Mouse (Mus musculus) hindbrain, embryonic 14.5 days (tissue): ENCODE measurements around the gene Noxo1. TPM values are rescaled to one million over a fixed set of nuclear protein-coding genes. Genes with fewer than 3 reads are reported as not detected.
A peak's percentile ranks its signal among the peaks of the same experiment; 100 is the strongest.

ENCODE experiments used
- ATAC-seq: fragments of 200-750 bp; cut with Nextera tagmentation; 2 replicates; pipeline ENCODE4 v1.8.0; 2017; ENCODE audit warnings: moderate number of reproducible peaks, mild to moderate bottlenecking, moderate TSS enrichment, moderate library complexity; ENCODE audit not compliant: low FRiP score
- DNase-seq: peaks from one replicate; pipeline ENCODE4 v3.0.0-alpha.2; 2015; ENCODE audit warnings: low spot score
- H3K27ac ChIP-seq: fragments of 300-500 bp; sonication (generic); 2 replicates; pipeline ENCODE4 v1.5.1; 2014; ENCODE audit warnings: mild to moderate bottlenecking, moderate library complexity
- H3K27me3 ChIP-seq: fragments of 300-500 bp; sonication (generic); 2 replicates; pipeline ENCODE4 v1.6.1; 2014; ENCODE audit warnings: mild to moderate bottlenecking, low read length, mixed read lengths; ENCODE audit not compliant: control insufficient read depth, insufficient read depth
- H3K36me3 ChIP-seq: fragments of 300-500 bp; sonication (generic); replicated peaks from 2 replicates; pipeline ENCODE4 v1.6.1; 2014; ENCODE audit not compliant: control insufficient read depth, insufficient read depth
- H3K4me1 ChIP-seq: fragments of 300-500 bp; sonication (generic); replicated peaks from 2 replicates; pipeline ENCODE4 v1.6.1; 2014; ENCODE audit warnings: antibody characterized with exemption, low read length, mixed read lengths; ENCODE audit not compliant: control insufficient read depth, insufficient read depth
- H3K4me2 ChIP-seq: fragments of 300-500 bp; sonication (generic); replicated peaks from 2 replicates; pipeline ENCODE4 v1.6.1; 2014; ENCODE audit warnings: mild to moderate bottlenecking, moderate library complexity
- H3K4me3 ChIP-seq: fragments of 300-500 bp; sonication (generic); replicated peaks from 2 replicates; pipeline ENCODE4 v1.5.1; 2014; ENCODE audit warnings: mild to moderate bottlenecking, low read length
- H3K9ac ChIP-seq: fragments of 300-500 bp; sonication (generic); 2 replicates; pipeline ENCODE4 v1.6.1; 2014
- H3K9me3 ChIP-seq: fragments of 300-500 bp; sonication (generic); 2 replicates; pipeline ENCODE4 v1.6.1; 2016; ENCODE audit warnings: low read length; ENCODE audit not compliant: control insufficient read depth
- WGBS: fragments of 180-500 bp; shearing (Covaris S2); extraction: QIAGEN DNeasy Blood & Tissue Kit; methylation state at CpG from one replicate; pipeline ENCODE4 v1.1.7; 2014; 5-methylcytosine and 5-hydroxymethylcytosine counted together
- polyA plus RNA-seq: library from polyadenylated mRNA; unstranded; fragments of >200 nt; fragmentation: Nextera tagmentation; extraction: Ambion mirVana; gene quantifications from 2 replicates; pipeline ENCODE4 v1.2.1, GENCODE M21; 2014

The Noxo1 gene
- polyA plus RNA-seq, 1 experiment from 2014 or later: 2.4 TPM

GRCm38 (mm10) chr17:24742307-24742706 lies 46.3 kb downstream of the Noxo1 start:
- H3K9me3 ChIP-seq: no peaks in the 10 kb centered on the region
- H3K36me3 ChIP-seq: 0 out of 2 replicates have a peak, but pooled peaks cover 9% of the 10 kb centered on the region
- H3K9ac ChIP-seq: no peak overlapping the region
- H3K27ac ChIP-seq: no peak overlapping the region
- H3K4me3 ChIP-seq: no peak overlapping the region
- DNase-seq (no peak), ATAC-seq (no peak)
- H3K4me2 ChIP-seq: no peak overlapping the region
- no peaks in the 10 kb centered on the region for H3K27me3 ChIP-seq
- WGBS: 82% methylated on average over 8 of the region's 8 CpGs
- H3K4me1 ChIP-seq: 0 out of 2 replicates have a peak, but pooled peaks cover under 1% of the 10 kb centered on the region

DNA sequence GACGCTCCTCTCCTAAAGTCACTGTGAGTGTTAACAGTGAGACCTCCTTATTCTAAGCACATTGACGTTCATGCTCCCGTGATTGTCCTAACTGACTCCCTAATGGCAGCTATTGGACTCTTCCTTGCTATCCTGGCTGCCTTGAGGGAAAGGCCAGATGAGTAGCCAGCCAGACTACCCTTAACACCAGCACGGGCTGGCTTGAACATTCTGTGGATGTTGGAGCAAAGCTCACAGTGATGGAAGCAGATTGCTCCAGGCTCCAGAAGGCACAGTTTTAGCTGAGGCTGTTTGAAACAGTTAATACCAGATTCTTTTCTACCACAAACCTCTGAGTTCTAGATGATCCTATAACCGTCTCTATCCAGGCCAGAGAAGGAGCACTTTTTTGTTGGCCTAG lies 47.9 kb downstream of the Noxo1 start:
- DNase-seq (no peak), ATAC-seq (no peak)
- Histone ChIP-seq H3K9me3 (no peaks in the 10 kb centered on the region), H3K9ac (no peak overlapping the region), H3K36me3 (0 out of 2 replicates have a peak, but pooled peaks cover 9% of the 10 kb centered on the region), H3K27ac (no peak overlapping the region), H3K4me3 (no peak overlapping the region), H3K27me3 (no peaks in the 10 kb centered on the region), H3K4me1 (no peaks in the 10 kb centered on the region), H3K4me2 (no peak overlapping the region)
- WGBS: 83% methylated on average over 5 of the region's 5 CpGs

DNA sequence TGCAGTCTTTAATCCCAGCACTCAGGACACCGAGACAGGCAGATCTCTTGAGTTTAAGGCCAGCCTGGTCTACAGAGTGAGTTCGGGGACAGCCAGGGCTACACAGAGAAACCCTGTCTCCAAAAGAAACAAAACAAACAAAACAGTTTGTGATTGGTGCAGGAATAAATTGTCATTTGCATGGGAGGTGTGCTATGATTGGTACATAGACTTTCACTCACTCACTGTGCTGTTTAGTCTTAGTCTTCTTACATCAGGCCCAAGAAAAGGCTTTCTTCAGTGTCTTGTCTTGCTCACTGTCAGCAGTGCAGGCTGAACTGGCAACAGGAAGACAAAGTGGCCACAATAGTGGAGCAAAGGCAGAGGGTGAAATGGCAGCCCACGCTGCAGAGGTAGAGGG lies 48.3 kb downstream of the Noxo1 start:
- H3K27ac ChIP-seq: no peak overlapping the region
- no peak overlapping the region for H3K4me2 ChIP-seq
- H3K27me3 ChIP-seq: no peaks in the 10 kb centered on the region
- H3K4me3 ChIP-seq: no peak overlapping the region
- no peaks in the 10 kb centered on the region for H3K4me1 ChIP-seq
- ATAC-seq: no peak
- H3K36me3 ChIP-seq: 0 out of 2 replicates have a peak, but pooled peaks cover 9% of the 10 kb centered on the region
- no peak overlapping the region for H3K9ac ChIP-seq
- no peak for DNase-seq
- WGBS: 69% methylated on average over 3 of the region's 3 CpGs
- H3K9me3 ChIP-seq: no peaks in the 10 kb centered on the region

DNA sequence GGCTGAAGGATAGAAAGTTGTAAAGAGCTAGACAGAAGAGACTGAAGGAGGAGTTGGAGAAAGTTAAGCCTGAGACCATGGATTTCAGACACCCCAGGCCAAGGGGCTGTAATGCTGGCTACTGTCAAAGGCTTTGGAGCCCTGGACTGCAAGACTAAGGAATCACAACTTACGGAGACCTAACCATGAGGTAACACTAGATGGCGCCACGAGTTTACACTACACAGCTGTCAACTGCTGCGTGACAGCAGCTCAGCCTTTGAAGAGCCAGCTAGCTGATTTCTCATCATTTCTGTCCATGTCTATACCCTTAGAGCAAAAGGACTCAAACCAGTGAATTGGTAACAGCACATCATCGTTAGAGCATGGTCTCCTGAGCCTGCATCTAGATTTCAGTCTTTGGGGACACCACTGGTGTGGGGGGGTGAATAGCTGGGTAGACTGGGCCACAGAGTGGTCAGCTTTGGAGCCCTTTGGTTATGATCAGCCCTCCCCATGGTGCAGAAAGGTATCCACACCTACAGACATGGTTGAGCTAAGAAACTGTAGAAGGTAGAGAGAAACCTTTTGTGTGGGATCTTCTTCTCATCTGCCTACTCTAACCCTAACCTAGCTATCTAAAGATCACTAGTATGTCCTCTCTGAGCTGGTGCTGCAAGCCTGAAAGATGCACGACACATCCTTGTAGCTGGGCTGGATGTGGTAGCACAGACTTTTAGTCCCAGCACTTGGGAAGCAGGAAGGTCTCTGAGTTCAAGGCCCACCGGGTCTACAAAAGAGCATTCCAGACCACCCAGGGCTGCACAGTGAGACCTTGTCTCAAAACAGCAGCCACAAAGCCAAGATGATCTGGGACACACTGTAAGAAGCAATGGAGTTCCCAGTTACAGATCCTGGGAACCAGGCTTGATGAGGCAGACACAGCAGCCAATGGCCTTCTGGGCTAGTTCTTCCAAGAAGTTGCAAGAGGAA lies 49.8 kb downstream of the Noxo1 start:
- Histone ChIP-seq H3K27me3 (peaks cover 11% of the 10 kb centered on the region), H3K36me3 (no peaks in the 10 kb centered on the region), H3K4me2 (no peak overlapping the region), H3K9ac (no peak overlapping the region), H3K4me3 (no peak overlapping the region), H3K9me3 (no peaks in the 10 kb centered on the region), H3K4me1 (no peaks in the 10 kb centered on the region), H3K27ac (no peak overlapping the region)
- ATAC-seq (peak; percentile 71; the same call in 1 of the 2 replicates), DNase-seq (peak; percentile 95)
- 20% methylated on average over 7 of the region's 7 CpGs for WGBS

DNA sequence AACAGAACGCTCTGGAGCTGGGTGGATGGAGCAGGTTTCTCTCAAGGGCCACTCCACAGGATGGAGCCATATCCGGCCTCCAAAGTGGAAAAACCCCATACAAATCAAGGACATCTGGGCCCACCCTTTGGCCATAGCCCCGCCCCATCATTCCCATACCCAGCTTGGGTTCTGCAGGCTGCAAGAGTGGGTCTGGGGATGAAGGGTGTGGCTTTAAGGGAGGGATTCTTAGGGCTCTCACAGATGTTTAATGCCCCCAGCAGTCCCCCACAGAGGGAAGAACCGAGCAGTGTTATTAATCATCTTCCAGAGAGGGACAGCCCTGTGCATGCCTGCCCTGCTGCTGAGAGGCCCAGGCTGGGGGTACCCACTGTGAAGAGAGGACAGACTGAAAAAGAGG lies 51.0 kb downstream of the Noxo1 start:
- 47% methylated on average over 4 of the region's 4 CpGs for WGBS
- H3K27ac ChIP-seq: no peak overlapping the region
- no peaks in the 10 kb centered on the region for H3K9me3 ChIP-seq
- no peaks in the 10 kb centered on the region for H3K36me3 ChIP-seq
- ATAC-seq (no peak), DNase-seq (no peak)
- H3K27me3 ChIP-seq: peaks cover 22% of the 10 kb centered on the region
- no peak overlapping the region for H3K9ac ChIP-seq
- no peaks in the 10 kb centered on the region for H3K4me1 ChIP-seq
- H3K4me3 ChIP-seq: no peak overlapping the region
- H3K4me2 ChIP-seq: no peak overlapping the region

Other genes with a start within 250 kb of the Noxo1 start
- gene E4f1, start 225.9 kb upstream of the Noxo1 start, polyA plus RNA-seq: 20.6 and 25.8 TPM in 2 replicates
- 71.2 and 73.5 TPM in 2 replicates for gene Pgp, start 225.8 kb upstream of the Noxo1 start, polyA plus RNA-seq
- 0.75 TPM in 1 of 2 replicates, not detected in the other for gene Bricd5, start 222.3 kb upstream of the Noxo1 start, polyA plus RNA-seq
- 30.2 and 31.1 TPM in 2 replicates for gene Mlst8, start 217.2 kb upstream of the Noxo1 start, polyA plus RNA-seq
- gene Caskin1, start 207.6 kb upstream of the Noxo1 start, polyA plus RNA-seq: 45.7 and 46.8 TPM in 2 replicates
- gene Traf7, start 168.3 kb upstream of the Noxo1 start, polyA plus RNA-seq: 75.0 and 82.8 TPM in 2 replicates
- gene Rab26, start 162.0 kb upstream of the Noxo1 start, polyA plus RNA-seq: 4.2 and 5.6 TPM in 2 replicates
- gene Pkd1, start 146.4 kb upstream of the Noxo1 start, polyA plus RNA-seq: 28.4 and 30.4 TPM in 2 replicates
- gene Tsc2, start 63.6 kb upstream of the Noxo1 start, polyA plus RNA-seq: 74.7 and 76.7 TPM in 2 replicates
- 7.8 and 8.2 TPM in 2 replicates for gene Nthl1, start 63.6 kb upstream of the Noxo1 start, polyA plus RNA-seq
- gene Slc9a3r2, start 45.9 kb upstream of the Noxo1 start, polyA plus RNA-seq: 53.5 and 56.9 TPM in 2 replicates
- gene Npw, start 37.8 kb upstream of the Noxo1 start, polyA plus RNA-seq: 0.83 TPM in 1 of 2 replicates, not detected in the other
- 22.8 and 25.6 TPM in 2 replicates for gene Zfp598, start 26.5 kb upstream of the Noxo1 start, polyA plus RNA-seq
- 178 and 220 TPM in 2 replicates for gene Syngr3, start 6.3 kb upstream of the Noxo1 start, polyA plus RNA-seq
- gene Gfer, start 78 bp upstream of the Noxo1 start, polyA plus RNA-seq: 35.2 and 43.4 TPM in 2 replicates
- 58.3 and 64.3 TPM in 2 replicates for gene Tbl3, start 11.4 kb downstream of the Noxo1 start, polyA plus RNA-seq
- not detected in 2 replicates for gene Rnf151, start 21.8 kb downstream of the Noxo1 start, polyA plus RNA-seq
- gene Rps2, start 21.9 kb downstream of the Noxo1 start, polyA plus RNA-seq: 800 and 838 TPM in 2 replicates
- gene Ndufb10, start 28.2 kb downstream of the Noxo1 start, polyA plus RNA-seq: 308 and 347 TPM in 2 replicates
- 0.25 TPM in 1 of 2 replicates, not detected in the other for gene Rpl3l, start 31.6 kb downstream of the Noxo1 start, polyA plus RNA-seq
- 20.5 and 22.4 TPM in 2 replicates for gene Msrb1, start 40.4 kb downstream of the Noxo1 start, polyA plus RNA-seq
- gene Hs3st6, start 56.8 kb downstream of the Noxo1 start, polyA plus RNA-seq: 0.36 TPM in 1 of 2 replicates, not detected in the other
- not detected in 2 replicates for gene Meiob, start 108.1 kb downstream of the Noxo1 start, polyA plus RNA-seq
- gene Hagh, start 143.9 kb downstream of the Noxo1 start, polyA plus RNA-seq: 71.5 and 73.0 TPM in 2 replicates
- 22.4 and 23.3 TPM in 2 replicates for gene Fahd1, start 154.1 kb downstream of the Noxo1 start, polyA plus RNA-seq
- gene Igfals, start 169.8 kb downstream of the Noxo1 start, polyA plus RNA-seq: 0.09 TPM in 1 of 2 replicates, not detected in the other
- gene Nubp2, start 190.1 kb downstream of the Noxo1 start, polyA plus RNA-seq: 67.4 and 72.8 TPM in 2 replicates
- 75.0 and 82.0 TPM in 2 replicates for gene Spsb3, start 190.4 kb downstream of the Noxo1 start, polyA plus RNA-seq
- 22.7 and 23.7 TPM in 2 replicates for gene Eme2, start 198.9 kb downstream of the Noxo1 start, polyA plus RNA-seq
- gene Mrps34, start 198.9 kb downstream of the Noxo1 start, polyA plus RNA-seq: 72.9 and 82.6 TPM in 2 replicates
- gene Nme3, start 200.3 kb downstream of the Noxo1 start, polyA plus RNA-seq: 85.6 and 95.8 TPM in 2 replicates
- gene Mapk8ip3, start 240.7 kb downstream of the Noxo1 start, polyA plus RNA-seq: 86.0 and 90.1 TPM in 2 replicates